Mouse (Mus musculus) brain, adult 2 months (tissue): ENCODE results near the gene Xkrx.
"Not testable (repeated sequence)": the region's sequence is repeated elsewhere in the genome, so short reads cannot be mapped to it uniquely, and the experiment has no call there.

Experiments
- DNase-seq: peaks from one replicate; pipeline ENCODE4 v3.0.0; 2011; ENCODE audit warnings: low read depth, low spot score

Xkrx gene

GRCm38 (mm10) chrX:134162043-134162720, at the start of gene Xkrx:
Gene Xkrx (minus strand): TSS chrX:134162076.
- no peak for DNase-seq

- DNase-seq = peak; percentile 54
Observed at GRCm38 (mm10) chrX:134211151-134211642, 49.3 kb upstream of the Xkrx start.

- no peak for DNase-seq
Observed at GRCm38 (mm10) chrX:134208491-134208890, 46.6 kb upstream of the Xkrx start.

DNA sequence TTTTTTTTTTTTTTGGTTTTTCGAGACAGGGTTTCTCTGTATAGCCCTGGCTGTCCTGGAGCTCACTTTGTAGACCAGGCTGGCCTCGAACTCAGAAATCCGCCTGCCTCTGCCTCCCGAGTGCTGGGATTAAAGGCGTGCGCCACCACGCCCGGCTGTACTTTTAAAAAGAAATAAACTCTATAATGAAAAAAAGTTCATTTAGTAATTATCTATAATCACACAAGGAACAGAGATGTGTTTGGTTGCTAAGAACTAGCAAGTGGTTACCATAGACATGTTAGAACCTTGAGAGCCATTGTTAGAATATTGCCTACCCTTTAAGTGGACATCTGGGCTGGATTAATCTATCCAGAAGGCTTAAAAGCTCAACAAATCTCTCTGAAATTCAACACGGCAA, 25.3 kb upstream of the Xkrx start, which contains the start of gene Arl13a:
TSS of gene Arl13a (plus strand) at position 301 of the 400 bp plus-strand sequence.
- DNase-seq = not testable (repeated sequence)

- no peak for DNase-seq
Observed at GRCm38 (mm10) chrX:134174699-134175098, 12.8 kb upstream of the Xkrx start.

DNA sequence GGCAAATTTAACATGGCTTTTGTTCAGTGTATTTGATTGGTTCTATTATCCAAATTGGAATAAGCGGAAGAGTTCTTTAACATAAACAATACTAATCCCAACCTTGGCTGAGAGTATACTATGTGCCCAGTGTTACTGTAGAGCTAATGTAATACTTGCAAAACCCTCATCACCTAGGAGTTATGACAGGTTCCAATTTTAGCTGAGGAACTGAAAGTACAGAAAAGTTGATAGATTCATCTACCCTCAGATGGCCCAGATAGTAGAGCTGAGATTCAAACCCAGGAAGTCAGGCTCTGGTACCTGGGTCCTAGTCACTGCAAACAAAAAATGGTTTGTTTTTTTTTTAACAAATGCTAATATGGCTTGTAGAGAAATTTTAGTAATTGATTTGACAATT, 8.7 kb upstream of the Xkrx start:
- no peak for DNase-seq

DNA sequence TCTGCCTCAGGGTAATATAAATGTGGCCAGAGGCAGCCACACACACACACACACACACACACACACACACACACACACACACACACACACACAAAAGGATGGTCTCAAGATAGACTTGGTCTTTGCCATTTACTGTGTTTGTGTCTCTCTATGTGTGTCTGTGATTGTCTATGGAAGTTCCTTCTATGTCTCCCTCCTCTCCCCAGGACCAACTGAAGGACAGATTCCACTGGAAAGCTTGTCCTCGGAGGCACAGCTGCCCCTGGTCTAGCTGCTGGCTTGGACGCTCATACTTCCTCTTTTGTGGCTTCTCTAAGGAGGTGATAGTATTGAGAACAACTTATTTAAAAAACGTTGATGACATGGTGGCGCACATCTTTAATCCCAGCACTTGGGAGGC, 1.6 kb upstream of the Xkrx start:
- no peak for DNase-seq

DNA sequence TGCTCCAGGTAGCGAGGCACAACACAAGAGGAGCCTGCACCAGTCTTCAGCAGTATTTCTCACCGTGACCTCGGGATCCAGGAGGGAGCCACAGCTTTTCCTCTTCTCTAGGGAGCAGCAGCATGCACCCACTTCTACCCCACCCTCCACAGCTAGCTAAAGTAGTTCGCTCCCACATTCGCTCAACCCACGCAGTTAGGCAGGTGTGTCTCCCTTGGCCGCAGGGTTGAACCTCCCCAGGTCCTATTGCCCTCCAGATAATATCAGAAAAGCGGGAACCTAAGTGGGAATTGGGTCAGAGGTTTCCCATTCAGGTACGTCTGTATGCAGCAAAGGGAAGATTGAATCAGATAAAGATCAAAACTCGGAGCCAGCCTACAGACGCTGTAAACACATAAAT, 950 bp upstream of the Xkrx start:
- peak; percentile 72 for DNase-seq

GRCm38 (mm10) chrX:134160442-134160841, 1.4 kb downstream of the Xkrx start:
- no peak for DNase-seq

DNA sequence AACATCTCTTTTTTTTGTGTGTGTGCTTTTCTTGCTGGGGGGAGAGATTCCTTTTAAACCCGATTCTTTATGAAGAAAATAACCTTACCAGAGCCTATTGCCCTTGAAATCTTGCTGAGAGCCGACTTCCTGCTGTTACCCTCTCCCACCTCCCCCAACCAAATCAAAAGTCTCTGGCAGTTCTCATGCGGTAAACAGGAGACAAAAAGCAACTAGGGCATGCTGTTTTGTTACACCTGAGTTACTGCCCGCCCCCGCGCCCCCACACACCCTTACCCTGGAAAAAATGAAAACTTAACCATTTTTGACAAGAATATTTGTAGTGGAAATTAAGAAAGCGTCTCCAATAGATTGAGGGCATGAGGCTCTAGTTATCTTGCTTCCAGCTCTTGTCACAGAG, 3.7 kb downstream of the Xkrx start:
- DNase-seq = no peak

DNA sequence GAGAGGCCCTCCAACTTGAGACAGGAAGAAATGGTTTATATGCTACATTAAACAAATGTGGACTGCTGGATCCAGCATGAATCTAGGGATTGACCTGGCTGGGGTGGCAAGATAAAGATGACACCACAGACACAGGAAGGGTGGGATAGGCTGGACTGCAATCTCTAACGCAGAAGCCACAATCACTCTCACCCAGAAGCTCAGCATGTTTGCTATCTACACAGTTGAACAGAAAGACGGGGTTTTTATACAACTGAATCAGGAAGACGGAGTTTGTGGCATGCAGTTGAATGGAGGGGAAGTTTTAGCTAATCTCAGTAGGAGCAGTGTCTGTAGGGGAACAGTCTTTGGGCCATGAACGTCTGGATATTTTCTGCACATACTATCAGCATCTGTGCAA, 19.9 kb downstream of the Xkrx start:
- no peak for DNase-seq

DNA sequence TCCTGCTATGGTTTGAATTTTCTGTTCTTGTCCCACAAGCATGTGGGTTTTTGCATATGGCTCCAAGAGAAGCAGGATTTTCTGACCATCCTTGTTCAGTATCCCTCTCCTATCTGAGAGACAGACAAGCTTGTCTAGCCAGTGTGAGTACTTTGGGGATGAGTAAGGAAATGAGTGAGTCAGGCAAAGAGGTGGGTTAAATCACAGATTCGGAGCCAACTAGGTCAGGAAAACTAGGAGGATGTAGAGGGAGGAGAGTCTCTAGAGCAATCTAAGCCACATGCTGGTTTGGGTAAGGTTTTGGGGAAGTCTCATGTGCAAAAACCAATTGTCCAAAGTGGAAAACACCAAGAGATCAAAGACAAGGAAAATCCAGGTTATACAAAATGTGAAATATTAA, 20.3 kb downstream of the Xkrx start:
- peak; percentile 47 for DNase-seq

DNA sequence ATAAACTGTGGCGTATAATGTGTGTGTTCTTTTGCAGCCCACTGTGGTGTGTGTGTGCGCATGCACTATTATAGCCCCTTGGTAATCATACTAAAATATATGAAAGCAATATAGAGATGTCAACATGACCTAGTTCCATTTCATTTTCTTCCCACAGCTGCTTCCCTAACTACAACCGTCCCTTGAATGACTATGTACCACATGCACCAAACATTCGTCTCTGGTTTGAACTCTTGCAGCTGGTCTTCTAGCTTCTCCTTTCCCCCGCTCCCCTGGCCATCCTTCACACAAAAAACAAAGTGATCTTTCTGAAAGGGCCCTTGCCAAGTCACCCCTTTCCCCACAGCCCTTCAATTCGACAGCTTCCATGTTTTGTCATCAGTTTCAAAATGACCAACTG, 21.9 kb downstream of the Xkrx start:
- no peak for DNase-seq

DNA sequence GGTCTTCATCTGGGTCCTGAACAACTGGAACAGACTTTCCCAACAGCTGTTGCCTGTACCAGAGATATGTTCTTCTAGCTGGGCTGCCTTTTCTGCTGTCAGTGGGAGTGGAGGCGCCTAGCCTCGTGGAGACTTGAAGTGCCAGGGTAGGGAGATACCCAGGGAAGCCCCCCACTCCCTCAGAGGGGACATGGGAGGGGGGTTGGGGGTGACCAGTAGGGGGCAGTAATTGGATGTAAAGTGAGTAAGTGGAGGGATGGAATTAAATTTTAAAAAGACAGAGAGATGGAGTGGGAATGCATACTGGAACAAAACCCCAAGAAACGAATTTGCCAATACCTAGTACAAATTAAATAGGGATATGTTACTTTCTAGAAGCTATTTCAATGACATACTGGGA, 28.1 kb downstream of the Xkrx start:
- DNase-seq = no peak

DNA sequence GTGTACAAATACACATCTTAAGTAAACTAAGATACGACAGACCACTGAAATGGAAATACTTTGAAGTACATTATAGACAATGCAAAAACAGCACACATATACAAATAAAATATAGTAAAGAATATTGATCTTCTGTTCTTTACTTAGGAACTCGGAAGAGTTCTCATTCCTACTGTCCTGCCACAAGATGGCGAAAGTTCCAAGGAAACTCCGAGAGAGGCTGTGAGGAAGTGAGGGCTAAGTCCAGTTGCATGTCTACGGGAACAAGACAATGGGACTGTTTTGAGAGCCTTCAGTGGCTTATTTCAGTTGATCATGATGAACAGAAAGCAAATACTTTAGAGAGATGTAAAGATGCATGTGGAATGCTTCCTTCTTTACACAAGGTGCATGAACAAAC, 29.6 kb downstream of the Xkrx start:
- DNase-seq = peak; percentile 65

DNA sequence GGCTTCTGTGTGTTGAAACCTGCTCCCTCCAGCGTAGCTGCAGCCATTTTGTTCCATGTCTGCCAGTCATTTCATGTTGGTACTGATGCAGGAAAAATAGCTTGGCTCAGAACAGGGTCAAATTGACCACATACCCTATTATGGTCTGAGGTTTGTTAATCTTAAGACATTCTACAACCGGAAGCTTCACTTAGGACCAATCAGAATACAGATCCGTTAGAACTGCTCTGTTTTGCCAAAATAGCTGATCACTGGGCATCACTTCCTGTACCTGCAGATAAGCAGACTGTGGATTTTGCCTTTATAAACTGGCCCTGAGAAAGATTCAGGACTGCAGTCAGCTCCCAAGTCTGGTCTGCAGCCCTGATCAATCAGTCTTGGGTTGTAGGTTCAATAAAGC, 33.3 kb downstream of the Xkrx start:
- DNase-seq = no peak

GRCm38 (mm10) chrX:134116417-134116816, 45.5 kb downstream of the Xkrx start:
- no peak for DNase-seq

- no peak for DNase-seq
Observed at GRCm38 (mm10) chrX:134111767-134112166, 50.1 kb downstream of the Xkrx start.

DNA sequence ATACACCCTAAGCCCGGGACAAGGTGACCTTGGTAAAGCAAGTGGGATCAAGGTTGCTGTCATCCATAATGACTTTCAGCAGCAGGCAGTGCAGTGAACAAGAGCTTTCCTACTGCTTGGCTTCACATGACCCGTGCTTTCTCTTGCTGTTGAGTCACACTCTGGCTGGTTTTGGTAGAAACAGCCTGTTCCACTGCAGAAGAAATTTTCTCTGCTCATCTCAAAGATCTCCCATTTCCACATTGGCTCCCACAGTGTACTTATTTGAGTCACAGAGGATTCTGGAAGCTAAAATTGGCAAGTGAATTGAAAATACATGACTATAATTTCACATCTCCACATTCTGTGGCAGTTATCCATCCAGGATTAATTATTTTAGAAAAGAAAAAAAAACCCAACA, 59.2 kb downstream of the Xkrx start:
- DNase-seq = peak; percentile 78
